Mouse (Mus musculus) MEL (cell line): ENCODE measurements around the gene Cfap43. TPM values are rescaled to one million over a fixed set of nuclear protein-coding genes. Genes with fewer than 3 reads are reported as not detected.
A peak's percentile ranks its signal among the peaks of the same experiment; 100 is the strongest.

Source experiments
- DNase-seq: peaks from one replicate; pipeline ENCODE4 v3.0.0; 2011; ENCODE audit warnings: low read depth, low spot score
- H3K27ac ChIP-seq: 2 replicates; pipeline ENCODE4 v1.5.1; 2012; ENCODE audit warnings: low read depth, mild to moderate bottlenecking, control low read depth, low read length, moderate library complexity; ENCODE audit not compliant: control insufficient read depth
- H3K27me3 ChIP-seq, 2 experiments: fragments of 150-350 bp in 1 of 2; sonication (generic) in 1 of 2; 2 replicates each; pipeline ENCODE4 v1.6.1; 2012; ENCODE audit warnings: low read length in 2 of 2, mild to moderate bottlenecking in 2 of 2, improper control_type of control experiment in 1 of 2, moderate library complexity in 1 of 2; ENCODE audit not compliant: insufficient read depth in 2 of 2, control insufficient read depth in 1 of 2
- H3K36me3 ChIP-seq, 2 experiments: 2 replicates each; pipeline ENCODE4 v1.6.1; 2012 to 2014; ENCODE audit warnings: low read length in 2 of 2, improper control_type of control experiment in 1 of 2, inconsistent platforms in 1 of 2, mild to moderate bottlenecking in 1 of 2; ENCODE audit not compliant: insufficient read depth in 2 of 2, control insufficient read depth in 1 of 2
- H3K4me1 ChIP-seq, 2 experiments: fragments of 150-350 bp in 1 of 2; sonication (generic) in 1 of 2; 2 replicates each; pipeline ENCODE4 v1.6.1; 2012; ENCODE audit warnings: low read length in 2 of 2, improper control_type of control experiment in 1 of 2, mild to moderate bottlenecking in 1 of 2; ENCODE audit not compliant: insufficient read depth in 2 of 2, control insufficient read depth in 1 of 2
- H3K4me3 ChIP-seq, 2 experiments: fragments of 150-350 bp in 1 of 2; sonication (generic) in 1 of 2; 2 replicates each; pipeline ENCODE4 v1.5.1; 2012; ENCODE audit warnings: low read depth in 2 of 2, low read length in 2 of 2, mild to moderate bottlenecking in 2 of 2, moderate library complexity in 2 of 2, control low read depth in 1 of 2, improper control_type of control experiment in 1 of 2; ENCODE audit not compliant: control insufficient read depth in 1 of 2, insufficient read depth in 1 of 2
- H3K79me2 ChIP-seq: 2 replicates; pipeline ENCODE4 v1.6.1; 2012; ENCODE audit warnings: mild to moderate bottlenecking, low read length, moderate library complexity; ENCODE audit not compliant: control insufficient read depth, poor library complexity, insufficient read depth
- H3K9ac ChIP-seq: 2 replicates; pipeline ENCODE4 v1.6.1; 2012; ENCODE audit warnings: low read depth, mild to moderate bottlenecking, control low read depth, low read length, moderate library complexity; ENCODE audit not compliant: control insufficient read depth, poor library complexity, severe bottlenecking
- H3K9me3 ChIP-seq: fragments of 150-350 bp; sonication (generic); replicated peaks from 2 replicates; pipeline ENCODE4 v1.6.1; 2012; ENCODE audit warnings: mild to moderate bottlenecking, low read length, improper control_type of control experiment, moderate library complexity; ENCODE audit not compliant: insufficient read depth
- BHLHE40 ChIP-seq: IDR thresholded peaks from 2 replicates; pipeline ENCODE4 v1.6.1; 2012; ENCODE audit warnings: low read depth, mild to moderate bottlenecking, inconsistent platforms, low read length, improper control_type of control experiment, borderline replicate concordance
- CHD1 ChIP-seq: IDR thresholded peaks from 2 replicates; pipeline ENCODE4 v1.6.1; 2012; ENCODE audit warnings: low read depth, mild to moderate bottlenecking, inconsistent platforms, low read length, improper control_type of control experiment
- CHD2 ChIP-seq: IDR thresholded peaks from 2 replicates; pipeline ENCODE4 v1.6.1; 2011; ENCODE audit warnings: low read length, improper control_type of control experiment
- EP300 ChIP-seq, 2 experiments: IDR thresholded peaks; 2 replicates each; pipeline ENCODE4 v1.6.1; 2011; ENCODE audit warnings: improper control_type of control experiment in 2 of 2, low read length in 2 of 2, low read depth in 1 of 2, mild to moderate bottlenecking in 1 of 2
- ETS1 ChIP-seq: IDR thresholded peaks from 2 replicates; pipeline ENCODE4 v1.6.1; 2012; ENCODE audit warnings: low read depth, mild to moderate bottlenecking, inconsistent platforms, low read length, improper control_type of control experiment, moderate library complexity
- GATA1 ChIP-seq: IDR thresholded peaks from 2 replicates; pipeline ENCODE4 v1.6.1; 2011; ENCODE audit warnings: low read depth, low read length, improper control_type of control experiment
- HCFC1 ChIP-seq: IDR thresholded peaks from 2 replicates; pipeline ENCODE4 v1.6.1; 2012; ENCODE audit warnings: low read depth, mild to moderate bottlenecking, inconsistent platforms, low read length, improper control_type of control experiment, moderate library complexity
- KAT2A ChIP-seq: conservative IDR thresholded peaks from 2 replicates; pipeline ENCODE4 v1.6.1; 2012; ENCODE audit warnings: low read depth, low read length, improper control_type of control experiment, inconsistent platforms
- MAZ ChIP-seq: IDR thresholded peaks from 2 replicates; pipeline ENCODE4 v1.6.1; 2012; ENCODE audit warnings: low read depth, mild to moderate bottlenecking, inconsistent platforms, low read length, improper control_type of control experiment
- MEF2A ChIP-seq: IDR thresholded peaks from 2 replicates; pipeline ENCODE4 v1.6.1; 2014; ENCODE audit warnings: low read depth, mild to moderate bottlenecking, inconsistent platforms, low read length, improper control_type of control experiment; ENCODE audit not compliant: poor library complexity, insufficient replicate concordance, severe bottlenecking; ENCODE audit errors: extremely low read depth
- MYC ChIP-seq: IDR thresholded peaks from 2 replicates; pipeline ENCODE4 v1.6.1; 2011; ENCODE audit warnings: low read depth, mild to moderate bottlenecking, low read length, improper control_type of control experiment, moderate library complexity
- NELFE ChIP-seq: IDR thresholded peaks from 2 replicates; pipeline ENCODE4 v1.6.1; 2011; ENCODE audit warnings: low read depth, low read length, improper control_type of control experiment
- TBP ChIP-seq: IDR thresholded peaks from 2 replicates; pipeline ENCODE4 v1.8.0; 2011; ENCODE audit warnings: low read depth, low read length, improper control_type of control experiment
- USF1 ChIP-seq: IDR thresholded peaks from 2 replicates; pipeline ENCODE4 v1.6.1; 2014; ENCODE audit warnings: low read depth, mild to moderate bottlenecking, inconsistent platforms, low read length, improper control_type of control experiment, moderate library complexity
- ZNF384 ChIP-seq: IDR thresholded peaks from 2 replicates; pipeline ENCODE4 v1.6.1; 2012; ENCODE audit warnings: low read depth, mild to moderate bottlenecking, inconsistent platforms, low read length, improper control_type of control experiment
- polyA plus RNA-seq, 2 experiments: library from polyadenylated mRNA; stranded (reverse) in 1 of 2; unstranded in 1 of 2; fragments of >175 nt in 1 of 2; fragments of >200 nt in 1 of 2; gene quantifications; 2 replicates each; pipeline versions ENCODE4 v1.2.1 to v1.2.4; 2012; ENCODE audit warnings: low replicate concordance in 2 of 2, low read depth in 1 of 2; ENCODE audit not compliant: insufficient read length in 2 of 2, insufficient read depth in 1 of 2, missing spikeins in 1 of 2
- total RNA-seq: library from RNA; depleted of rRNA; stranded (reverse); fragments of 300-350 nt; gene quantifications from 2 replicates; pipeline ENCODE4 v1.2.3, GENCODE M21; 2012

Cfap43 gene
- total and polyA plus RNA-seq, 3 experiments, result 0.10 to 0.12 TPM; not detected in 1

GRCm38 (mm10) chr19:47925819-47926218 lies 6.7 kb upstream of the Cfap43 start:
- TF ChIP-seq TBP (no peak), MYC (no peak), MAZ (no peak), CHD1 (no peak), HCFC1 (no peak), ZNF384 (no peak), CHD2 (no peak), MEF2A (no peak), NELFE (no peak)
- Histone ChIP-seq H3K4me3 (no peak overlapping the region), H3K4me1 (peaks cover 0 to 8% of the 10 kb centered on the region in 2 experiments; a peak in 1 of 4 replicates), H3K9ac (no peak overlapping the region), H3K36me3 (peaks cover 0 to 5% of the 10 kb centered on the region in 2 experiments; a peak in 2 of 4 replicates), H3K9me3 (no peaks in the 10 kb centered on the region), H3K27me3 (peaks cover 0 to 2% of the 10 kb centered on the region in 2 experiments; a peak in 1 of 4 replicates), H3K27ac (no peak overlapping the region), H3K79me2 (no peaks in the 10 kb centered on the region)
- DNase-seq, result no peak

- Histone ChIP-seq H3K79me2 (peaks cover 32% of the 10 kb centered on the region), H3K4me3 (peak overlapping the region; percentile 54 to 98), H3K27me3 (no peaks in the 10 kb centered on the region), H3K9ac (peak overlapping the region; percentile 97), H3K27ac (peak overlapping the region; percentile 99), H3K36me3 (peaks cover 0 to 18% of the 10 kb centered on the region in 2 experiments; a peak in 2 of 4 replicates), H3K9me3 (no peaks in the 10 kb centered on the region), H3K4me1 (peaks cover 3 to 25% of the 10 kb centered on the region in 2 experiments)
- no peak for TF ChIP-seq USF1
- TF ChIP-seq ETS1, result peak; percentile 72; the same call in 1 of the 2 replicates
- peak; percentile 94 for TF ChIP-seq MEF2A
- no peak for TF ChIP-seq KAT2A
- TF ChIP-seq GATA1, result peak; percentile 63
- TF ChIP-seq EP300 (IDR thresholded peaks at IDR 0.05; ENCODE audit: low read depth in 1 of 2, low read length in 2 of 2), result peak in 1 of 2 experiments; percentile 56; a peak in 3 of 4 replicates
- 0 out of 2 replicates have a peak, but pooled peaks have one; percentile 21 for TF ChIP-seq BHLHE40
- DNase-seq, result peak; percentile 75
These were observed 884 bp upstream of the Cfap43 start for GRCm38 (mm10) chr19:47919966-47920375.
